Mouse (Mus musculus) lung, embryonic 15.5 days (tissue): ENCODE results near the gene Pi4k2a. TPM values are rescaled to one million over a fixed set of nuclear protein-coding genes. Genes with fewer than 3 reads are reported as not detected.

Experiments used
- ATAC-seq: fragments of 200-750 bp; cut with Nextera tagmentation; 2 replicates; pipeline ENCODE4 v1.8.0; 2017; ENCODE audit warnings: moderate number of reproducible peaks, borderline replicate concordance; ENCODE audit not compliant: low FRiP score, low TSS enrichment; ENCODE audit errors: extremely low read depth
- H3K27ac ChIP-seq: fragments of 300-500 bp; sonication (generic); 2 replicates; pipeline ENCODE4 v1.5.1; 2015; ENCODE audit warnings: moderate library complexity, mild to moderate bottlenecking, inconsistent platforms
- H3K27me3 ChIP-seq: fragments of 300-500 bp; sonication (generic); 2 replicates; pipeline ENCODE4 v1.6.1; 2015; ENCODE audit warnings: inconsistent platforms
- H3K36me3 ChIP-seq: fragments of 300-500 bp; sonication (generic); 2 replicates; pipeline ENCODE4 v1.6.1; 2015; ENCODE audit warnings: inconsistent platforms
- H3K4me1 ChIP-seq: fragments of 300-500 bp; sonication (generic); 2 replicates; pipeline ENCODE4 v1.6.1; 2015; ENCODE audit warnings: inconsistent platforms
- H3K4me2 ChIP-seq: fragments of 300-500 bp; sonication (generic); 2 replicates; pipeline ENCODE4 v1.6.1; 2015; ENCODE audit warnings: inconsistent platforms, mild to moderate bottlenecking, moderate library complexity
- H3K4me3 ChIP-seq: fragments of 300-500 bp; sonication (generic); 2 replicates; pipeline ENCODE4 v1.5.1; 2015; ENCODE audit warnings: mild to moderate bottlenecking, inconsistent platforms
- H3K9ac ChIP-seq: fragments of 300-500 bp; sonication (generic); 2 replicates; pipeline ENCODE4 v1.6.1; 2015; ENCODE audit warnings: inconsistent platforms
- H3K9me3 ChIP-seq: fragments of 300-500 bp; sonication (generic); 2 replicates; pipeline ENCODE4 v1.6.1; 2016; ENCODE audit warnings: inconsistent platforms
- WGBS: fragments of 180-500 bp; shearing (Covaris S2); methylation state at CpG from one replicate; pipeline ENCODE4 v1.1.7; 2015; 5-methylcytosine and 5-hydroxymethylcytosine counted together
- polyA plus RNA-seq: library from polyadenylated mRNA; unstranded; fragments of >200 nt; fragmentation: Nextera tagmentation; extraction: Ambion mirVana; gene quantifications from 2 replicates; pipeline ENCODE4 v1.2.1, GENCODE M21; 2015

Gene Pi4k2a
- polyA plus RNA-seq, 1 experiment from 2014 or later = 26.1 TPM

DNA sequence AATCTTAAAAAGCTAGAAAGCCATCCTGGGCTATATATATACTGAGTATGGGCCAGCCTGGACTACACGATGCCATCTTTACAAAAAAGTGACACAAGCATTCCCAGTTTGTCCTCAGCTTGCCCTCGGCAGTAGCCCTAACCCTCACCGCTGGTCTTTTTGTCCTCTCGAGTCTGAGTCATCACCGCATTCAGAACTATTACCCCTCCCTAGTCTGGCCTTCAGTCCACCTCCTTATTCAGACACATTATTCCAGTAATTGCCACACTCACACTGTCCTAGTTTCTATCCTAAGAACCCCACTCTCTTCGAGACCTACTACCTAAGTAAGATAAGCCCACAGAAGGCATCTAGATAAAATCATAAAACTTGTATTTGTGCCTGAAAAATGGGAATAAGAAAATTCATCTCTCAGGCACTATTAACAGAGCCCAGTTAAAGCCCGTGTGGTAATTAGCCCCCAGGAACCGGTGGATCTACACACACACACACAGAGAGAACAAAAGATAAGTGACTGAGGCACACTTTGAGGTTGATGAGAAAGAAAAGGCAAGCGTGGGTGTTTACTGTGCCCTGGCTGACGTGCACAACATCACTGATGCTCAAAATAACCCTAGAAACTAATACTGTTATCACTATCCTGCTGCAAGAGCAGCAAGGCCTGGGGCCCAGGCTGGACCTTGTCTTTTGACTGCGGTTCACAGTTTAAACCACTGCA lies 35.4 kb downstream of the Pi4k2a start:
- 81% methylated on average over 11 of the region's 11 CpGs for WGBS
- Histone ChIP-seq H3K36me3 (peaks cover 42% of the 10 kb centered on the region), H3K4me2 (0 out of 2 replicates have a peak overlapping the region, but pooled peaks have one; percentile 2), H3K9ac (no peak overlapping the region), H3K9me3 (no peaks in the 10 kb centered on the region), H3K4me3 (no peak overlapping the region), H3K4me1 (peaks cover 45% of the 10 kb centered on the region), H3K27me3 (no peaks in the 10 kb centered on the region), H3K27ac (0 out of 2 replicates have a peak overlapping the region, but pooled peaks have one; percentile 96)
- no peak for ATAC-seq

DNA sequence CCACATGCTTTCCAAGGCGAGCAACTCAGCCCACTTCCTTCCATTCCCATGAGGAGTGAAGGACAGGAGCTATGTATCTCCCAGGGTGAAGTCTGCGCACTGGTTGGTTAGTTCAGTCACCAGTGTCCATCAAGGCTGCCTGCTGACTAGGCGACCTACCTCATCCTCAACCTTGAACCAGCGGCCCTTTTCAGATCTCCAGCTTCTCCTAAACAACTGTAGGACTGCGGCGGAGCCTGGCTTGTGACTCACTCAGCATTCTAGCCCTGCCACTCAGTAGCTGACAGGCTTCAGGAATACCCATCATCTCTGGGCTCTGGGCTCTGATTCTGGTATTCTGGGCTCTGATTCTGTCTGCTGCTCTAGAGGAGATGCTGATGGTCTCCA lies 35.9 kb downstream of the Pi4k2a start:
- Histone ChIP-seq H3K27ac (peak overlapping the region; percentile 96), H3K9ac (no peak overlapping the region), H3K4me1 (peaks cover 49% of the 10 kb centered on the region), H3K27me3 (no peaks in the 10 kb centered on the region), H3K4me2 (peak overlapping the region; percentile 84; the same call in 1 of the 2 replicates), H3K4me3 (no peak overlapping the region), H3K36me3 (peaks cover 36% of the 10 kb centered on the region), H3K9me3 (no peaks in the 10 kb centered on the region)
- 81% methylated on average over 6 of the region's 6 CpGs for WGBS
- ATAC-seq = no peak

DNA sequence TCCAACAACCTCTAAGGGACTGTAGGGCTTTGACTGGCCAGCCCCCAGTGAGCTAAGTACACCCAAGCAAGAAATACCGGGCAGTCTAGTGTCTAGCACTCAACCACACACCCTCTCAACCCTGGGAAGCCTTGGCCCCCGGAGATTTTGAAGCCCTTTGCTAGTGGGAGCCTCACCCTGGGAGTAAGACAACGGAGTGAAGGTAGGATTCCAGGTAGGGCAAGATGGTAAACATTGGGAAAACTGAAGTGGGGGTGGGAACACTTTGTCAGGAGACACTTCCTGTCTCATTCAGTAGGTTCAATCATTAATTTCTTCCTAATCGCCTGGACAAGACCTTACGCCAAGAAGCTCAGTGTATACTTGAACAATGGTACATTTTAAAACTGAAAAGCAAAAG lies 36.8 kb downstream of the Pi4k2a start:
- H3K27ac ChIP-seq = peak overlapping the region; percentile 96
- H3K36me3 ChIP-seq = peaks cover 28% of the 10 kb centered on the region
- ATAC-seq = no peak
- WGBS = 59% methylated on average over 5 of the region's 5 CpGs
- peak overlapping the region; percentile 84 for H3K4me2 ChIP-seq
- H3K4me3 ChIP-seq = peak overlapping the region; percentile 67
- no peaks in the 10 kb centered on the region for H3K27me3 ChIP-seq
- no peaks in the 10 kb centered on the region for H3K9me3 ChIP-seq
- H3K4me1 ChIP-seq = peaks cover 49% of the 10 kb centered on the region
- 0 out of 2 replicates have a peak overlapping the region, but pooled peaks have one; percentile 3 for H3K9ac ChIP-seq

DNA sequence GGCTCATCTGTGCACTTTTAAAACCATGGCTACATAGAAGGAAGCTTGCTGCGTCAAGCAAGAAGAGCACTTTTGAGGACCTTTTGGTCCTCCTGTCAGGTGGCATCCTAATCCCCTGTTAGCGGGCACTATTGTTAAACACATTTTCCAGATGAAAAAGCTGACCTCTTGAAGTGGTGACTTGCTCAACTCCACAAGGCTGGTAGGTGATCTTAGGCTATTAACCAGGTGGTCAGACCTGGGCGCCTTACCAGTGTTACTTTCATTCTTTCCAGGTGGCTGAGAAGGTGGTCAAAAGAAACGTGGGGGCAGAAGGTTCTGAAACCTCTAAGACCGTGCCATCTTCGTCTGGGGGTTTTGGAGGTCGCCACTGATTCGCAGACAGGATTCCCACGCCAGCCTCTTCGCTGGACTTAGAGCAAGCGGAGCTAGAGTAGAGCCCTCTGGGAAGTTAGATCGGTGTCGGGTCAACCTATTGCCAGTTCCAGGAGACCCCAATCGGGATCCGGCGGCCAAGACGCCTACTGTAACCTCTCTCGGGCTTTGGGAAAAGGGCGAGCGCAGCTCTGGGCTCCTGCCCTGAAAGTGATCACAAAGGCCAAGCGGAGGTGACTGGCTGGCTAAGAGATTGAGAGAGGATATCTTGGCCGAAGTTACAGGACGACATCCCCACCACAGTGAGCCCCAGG lies 37.9 kb downstream of the Pi4k2a start:
- H3K4me3 ChIP-seq = peak overlapping the region; percentile 67
- H3K9me3 ChIP-seq = no peaks in the 10 kb centered on the region
- H3K36me3 ChIP-seq = peaks cover 18% of the 10 kb centered on the region
- H3K4me1 ChIP-seq = peaks cover 49% of the 10 kb centered on the region
- 4% methylated on average over 23 of the region's 23 CpGs for WGBS
- H3K27me3 ChIP-seq = no peaks in the 10 kb centered on the region
- H3K27ac ChIP-seq = peak overlapping the region; percentile 96
- ATAC-seq = no peak
- peak overlapping the region; percentile 90 for H3K9ac ChIP-seq
- H3K4me2 ChIP-seq = peak overlapping the region; percentile 84

DNA sequence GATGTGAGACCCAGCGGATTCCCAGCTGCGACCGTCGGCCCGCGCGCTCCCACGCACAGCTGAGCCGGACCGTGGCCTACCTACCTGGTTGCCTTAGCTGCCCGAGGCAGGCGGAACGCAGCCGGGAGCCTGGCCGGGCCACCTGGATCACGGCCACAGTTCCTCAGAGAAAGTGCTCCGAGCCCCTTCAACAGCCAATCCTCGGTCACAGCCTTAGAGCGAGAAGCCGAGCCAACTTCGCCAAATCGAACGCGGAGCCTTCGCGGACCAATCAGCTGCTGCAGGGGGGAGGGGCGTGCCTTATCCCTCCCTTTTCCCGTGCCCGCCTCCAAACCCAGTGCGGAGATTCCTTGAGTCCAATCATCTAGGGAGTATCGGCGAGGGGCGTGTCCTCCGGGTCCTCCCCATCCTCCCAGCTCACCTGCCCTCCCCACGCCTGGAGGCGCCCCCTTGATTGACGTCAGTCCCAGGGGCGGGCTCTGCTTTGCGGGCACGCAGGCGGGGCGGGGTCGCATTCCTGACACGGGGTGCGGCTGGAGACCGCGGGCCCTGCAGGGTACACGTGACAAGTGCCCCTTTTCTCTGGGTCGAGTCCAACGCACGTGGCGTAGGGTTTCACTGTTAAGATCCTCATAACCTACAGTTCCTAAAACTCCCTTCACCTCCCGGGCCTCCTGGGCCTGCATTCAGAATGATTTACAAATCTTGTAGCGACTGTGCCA lies 38.7 kb downstream of the Pi4k2a start, which contains the start of gene Avpi1:
Gene Avpi1 (minus strand): TSS at position 273 of the 722 bp plus-strand sequence.
- Histone ChIP-seq H3K27ac (peak within 1 kb of the TSS; percentile 96), H3K27me3 (no peaks in the 10 kb centered on the region), H3K4me3 (peak within 1 kb of the TSS; percentile 67), H3K9ac (peak within 1 kb of the TSS; percentile 90), H3K36me3 (peaks cover 11% of the 10 kb centered on the region), H3K4me2 (peak within 1 kb of the TSS; percentile 84), H3K9me3 (no peaks in the 10 kb centered on the region), H3K4me1 (peaks cover 49% of the 10 kb centered on the region)
- under 1% methylated on average over 53 of the region's 54 CpGs for WGBS
- peak; percentile 97 for ATAC-seq

DNA sequence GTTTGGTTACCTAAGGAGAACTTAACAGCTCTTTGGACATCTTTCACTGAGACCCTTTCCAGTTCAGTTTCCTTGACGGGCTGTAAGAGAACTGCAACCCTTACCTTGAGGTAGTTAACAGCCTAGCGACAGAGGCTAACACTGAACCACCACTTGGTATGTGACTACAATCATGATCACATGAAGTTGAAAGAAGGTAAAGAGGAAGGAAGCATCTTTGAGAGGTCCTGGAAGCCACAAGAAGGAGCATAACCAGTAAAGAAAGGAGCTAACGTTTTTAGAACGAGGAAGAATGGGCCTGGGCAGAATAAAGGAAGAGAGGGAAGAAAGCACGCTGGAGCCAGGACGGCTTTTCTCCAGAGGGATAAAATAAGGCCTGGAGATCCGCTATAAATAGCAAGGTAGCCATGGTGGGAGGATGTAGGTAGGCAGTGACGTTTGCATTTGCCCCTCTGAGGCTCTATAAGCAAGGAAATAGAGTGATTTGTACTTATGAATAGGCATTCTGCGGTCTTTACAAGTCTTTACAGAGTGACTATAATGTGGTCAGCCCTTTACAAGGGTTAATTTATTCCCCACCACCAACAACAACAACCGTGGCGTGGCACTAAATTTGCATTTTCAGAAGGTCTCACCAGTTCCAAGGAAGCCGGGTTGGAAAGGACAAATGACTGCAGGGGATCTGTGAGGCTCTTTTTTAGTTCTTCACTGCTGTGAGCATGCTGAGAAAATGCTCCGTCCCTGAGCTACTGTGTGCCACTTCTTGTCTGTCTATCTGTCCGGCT lies 39.4 kb downstream of the Pi4k2a start:
- ATAC-seq = peak; percentile 4; the same call in 1 of the 2 replicates
- no peak overlapping the region for H3K9ac ChIP-seq

DNA sequence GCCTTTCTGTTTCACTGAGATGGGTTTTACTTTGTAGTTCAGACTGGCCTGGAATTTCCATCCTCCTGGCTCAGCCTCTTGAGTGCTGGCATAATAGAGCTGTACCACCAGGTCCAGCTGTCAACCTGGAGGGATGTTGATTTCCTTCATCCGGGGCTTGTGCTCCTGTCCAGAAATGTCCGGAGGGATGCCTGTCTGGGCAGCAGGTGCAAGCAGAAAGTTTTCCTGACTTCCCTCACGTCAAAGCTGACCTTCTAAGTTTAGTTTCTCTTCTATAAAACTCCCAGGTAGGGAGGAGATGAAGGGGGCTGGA lies 40.0 kb downstream of the Pi4k2a start:
- Histone ChIP-seq H3K27me3 (no peaks in the 10 kb centered on the region), H3K36me3 (no peaks in the 10 kb centered on the region; the same call in 1 of the 2 replicates), H3K4me1 (peaks cover 42% of the 10 kb centered on the region), H3K4me3 (no peak overlapping the region), H3K9me3 (no peaks in the 10 kb centered on the region), H3K27ac (peak overlapping the region; percentile 96), H3K9ac (no peak overlapping the region), H3K4me2 (no peak overlapping the region)
- WGBS = 58% methylated on average over 3 of the region's 3 CpGs
- no peak for ATAC-seq

More for the DNA sequence above, 39.4 kb downstream of the Pi4k2a start:
- Histone ChIP-seq H3K4me1 (peaks cover 47% of the 10 kb centered on the region), H3K36me3 (peaks cover 3% of the 10 kb centered on the region; the same call in 1 of the 2 replicates), H3K27me3 (no peaks in the 10 kb centered on the region), H3K27ac (peak overlapping the region; percentile 96), H3K4me2 (peak overlapping the region; percentile 84), H3K9me3 (no peaks in the 10 kb centered on the region), H3K4me3 (peak overlapping the region; percentile 67)
- 37% methylated on average over 14 of the region's 14 CpGs for WGBS

DNA sequence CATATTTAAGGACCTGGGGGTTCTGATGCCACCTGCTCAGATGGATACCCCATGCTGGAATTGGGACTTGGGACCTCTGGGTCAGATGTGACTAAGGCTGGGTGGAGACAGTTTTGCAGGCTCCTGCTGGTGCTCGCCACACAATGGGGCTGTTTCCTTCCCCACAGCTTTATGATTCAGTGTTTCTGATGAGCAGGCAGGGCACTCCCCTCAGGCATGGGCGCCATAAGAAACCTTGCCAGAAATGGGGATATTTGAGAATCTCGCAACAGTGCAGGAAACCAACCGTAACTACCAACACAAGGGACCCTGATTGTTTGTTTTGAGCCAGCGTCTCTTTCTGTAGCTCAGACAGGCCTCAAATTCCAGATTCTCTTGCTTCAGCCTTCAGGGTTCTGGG lies 40.8 kb downstream of the Pi4k2a start:
- Histone ChIP-seq H3K27me3 (no peaks in the 10 kb centered on the region), H3K9me3 (no peaks in the 10 kb centered on the region), H3K9ac (no peak overlapping the region), H3K36me3 (no peaks in the 10 kb centered on the region), H3K4me1 (peaks cover 38% of the 10 kb centered on the region), H3K27ac (peak overlapping the region; percentile 36), H3K4me2 (no peak overlapping the region), H3K4me3 (no peak overlapping the region)
- WGBS = 59% methylated on average over 5 of the region's 5 CpGs
- ATAC-seq = no peak

DNA sequence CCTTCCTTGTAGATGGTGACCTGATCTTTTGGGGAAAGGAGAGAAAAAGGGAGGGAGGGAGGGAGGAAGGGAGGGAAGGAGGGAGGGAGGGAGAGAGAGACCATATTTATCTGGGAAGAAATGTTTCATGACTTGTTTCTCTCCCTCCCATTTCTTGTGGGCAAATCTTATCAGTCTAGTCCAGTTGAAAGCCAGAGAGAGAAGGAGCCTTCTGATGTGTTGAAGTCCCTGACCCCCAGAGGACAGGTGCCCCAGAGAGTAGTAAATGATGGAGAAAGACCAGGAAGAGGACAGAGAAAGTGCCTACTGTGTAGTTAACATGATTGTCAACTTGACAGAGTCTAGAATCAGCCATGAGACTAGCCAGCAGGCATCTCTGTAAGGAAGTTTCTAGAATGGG lies 44.8 kb downstream of the Pi4k2a start:
- no peak for ATAC-seq

DNA sequence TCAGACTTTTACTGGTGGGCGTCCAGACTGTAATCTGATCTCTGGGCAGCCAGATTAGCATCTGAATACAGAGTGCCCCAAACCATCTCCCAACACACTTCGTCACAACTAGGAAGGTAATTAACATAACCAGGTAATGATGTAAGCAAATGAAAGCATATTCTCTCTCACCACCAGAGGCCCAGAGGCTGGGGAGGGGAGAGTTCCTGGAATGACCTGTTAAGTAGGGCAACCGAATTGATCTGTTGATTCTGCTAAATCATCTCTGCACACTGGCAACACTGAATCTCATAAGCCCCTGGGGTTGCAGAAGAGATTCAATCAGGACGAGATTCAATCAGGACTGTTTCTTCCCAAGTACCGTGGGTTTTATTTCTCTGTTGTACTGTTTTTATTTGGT lies 45.9 kb downstream of the Pi4k2a start:
- Histone ChIP-seq H3K36me3 (no peaks in the 10 kb centered on the region), H3K9me3 (no peaks in the 10 kb centered on the region), H3K4me1 (no peaks in the 10 kb centered on the region), H3K4me2 (no peak overlapping the region), H3K27me3 (no peaks in the 10 kb centered on the region), H3K27ac (no peak overlapping the region), H3K9ac (no peak overlapping the region), H3K4me3 (no peak overlapping the region)
- 30% methylated on average over 5 of the region's 5 CpGs for WGBS
- no peak for ATAC-seq

More for the DNA sequence above, 44.8 kb downstream of the Pi4k2a start:
- Histone ChIP-seq H3K27me3 (no peaks in the 10 kb centered on the region), H3K9ac (no peak overlapping the region), H3K36me3 (no peaks in the 10 kb centered on the region), H3K4me1 (peaks cover 9% of the 10 kb centered on the region), H3K4me3 (no peak overlapping the region), H3K27ac (no peak overlapping the region), H3K9me3 (no peaks in the 10 kb centered on the region), H3K4me2 (no peak overlapping the region)

DNA sequence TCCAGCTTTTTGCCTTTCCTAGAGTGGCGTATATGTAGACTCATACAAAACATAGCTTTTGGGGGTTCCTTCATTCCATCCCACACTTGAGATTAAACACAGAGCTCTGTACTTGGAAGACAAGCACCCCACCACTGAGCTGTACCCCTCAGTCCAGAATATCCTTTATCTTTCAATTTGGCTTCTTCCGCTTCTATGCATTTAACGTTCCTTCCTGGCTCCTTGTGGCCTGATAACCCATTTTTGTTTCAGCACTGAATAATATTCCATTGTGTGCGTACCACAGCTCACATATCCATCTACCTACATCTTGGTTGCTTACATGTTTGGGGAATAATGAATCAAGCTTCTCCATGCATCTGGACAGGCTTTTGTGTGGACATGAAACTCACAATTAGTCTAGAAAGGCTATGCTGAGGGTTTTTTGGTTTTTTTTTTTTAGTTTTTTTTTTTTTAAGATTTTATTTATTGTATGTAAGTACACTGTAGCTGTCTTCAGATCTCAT lies 47.0 kb downstream of the Pi4k2a start:
- Histone ChIP-seq H3K36me3 (no peaks in the 10 kb centered on the region), H3K27me3 (no peaks in the 10 kb centered on the region), H3K4me3 (no peak overlapping the region), H3K27ac (no peak overlapping the region), H3K9me3 (no peaks in the 10 kb centered on the region), H3K4me1 (no peaks in the 10 kb centered on the region), H3K9ac (no peak overlapping the region), H3K4me2 (no peak overlapping the region)
- ATAC-seq = no peak
- WGBS = 87% methylated on average over 4 of the region's 4 CpGs
